Mouse (Mus musculus): Measurements from ENCODE around the gene Msh5. TPM values are rescaled to one million over a fixed set of nuclear protein-coding genes. Genes with fewer than 3 reads are reported as not detected.

The Msh5 gene
- polyA plus RNA-seq, 1 experiment from 2014 or later, result 3.5 TPM

- no peaks in the 10 kb centered on the region for H3K36me3 ChIP-seq (ENCODE audit: control insufficient read depth, insufficient read depth)
- ATAC-seq (replicated peaks; ENCODE audit: extremely low read depth, insufficient read depth, low FRiP score), result no peak
- H3K4me3 ChIP-seq (ENCODE audit: low read length), result no peak overlapping the region
- no peaks in the 10 kb centered on the region for H3K9me3 ChIP-seq (replicated peaks; ENCODE audit: control insufficient read depth, low read length)
- peak overlapping the region; percentile 81 for H3K27ac ChIP-seq (ENCODE audit: low read length)
- no peak overlapping the region for H3K9ac ChIP-seq (ENCODE audit: low read length)
- H3K4me2 ChIP-seq (ENCODE audit: low read depth, low read length), result no peak overlapping the region
- WGBS, result 88% methylated on average over 8 of the region's 8 CpGs
- no peaks in the 10 kb centered on the region for H3K27me3 ChIP-seq (ENCODE audit: control insufficient read depth, insufficient read depth, low read length)
- H3K4me1 ChIP-seq (ENCODE audit: control insufficient read depth, insufficient read depth, low read length), result peaks cover 13% of the 10 kb centered on the region
Observed at GRCm38 (mm10) chr17:35022541-35023060, 23.9 kb downstream of the Msh5 start.

DNA sequence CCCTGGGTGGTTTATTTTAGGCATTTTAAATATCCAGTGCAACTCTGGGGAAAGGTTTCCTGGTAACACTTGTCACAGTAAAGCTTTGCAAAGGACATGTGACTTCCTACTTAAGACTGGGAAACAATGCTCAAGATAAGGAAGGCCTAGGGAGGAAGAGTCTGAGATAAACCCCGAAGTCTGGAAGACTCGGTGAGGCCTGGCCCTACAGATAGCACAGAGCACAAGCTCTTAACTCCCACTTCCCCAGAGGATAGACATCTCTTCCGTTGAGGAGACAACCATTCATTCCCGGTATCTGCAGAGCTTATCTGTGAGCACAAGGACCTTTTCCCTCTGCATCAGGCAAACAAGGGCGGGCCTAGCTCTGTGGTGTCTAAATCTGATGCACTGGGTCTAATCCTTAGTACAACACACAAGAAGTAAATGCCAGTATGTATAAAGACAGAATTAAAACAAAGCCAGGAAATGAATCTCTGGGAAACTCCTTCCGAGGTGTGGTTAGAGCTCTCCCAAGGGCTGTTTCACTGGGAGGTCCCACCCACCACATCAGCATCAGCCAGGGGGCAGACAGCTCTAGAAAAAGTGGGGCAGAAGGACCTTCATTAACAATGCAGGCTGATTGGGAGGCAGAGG, 24.6 kb downstream of the Msh5 start:
- Histone ChIP-seq H3K27me3 (ENCODE audit: control insufficient read depth, insufficient read depth, low read length) (no peaks in the 10 kb centered on the region), H3K36me3 (ENCODE audit: control insufficient read depth, insufficient read depth) (no peaks in the 10 kb centered on the region), H3K4me2 (ENCODE audit: low read depth, low read length) (peak overlapping the region; percentile 37; the same call in 1 of the 2 replicates), H3K4me1 (ENCODE audit: control insufficient read depth, insufficient read depth, low read length) (peaks cover 8% of the 10 kb centered on the region), H3K9me3 (replicated peaks; ENCODE audit: control insufficient read depth, low read length) (no peaks in the 10 kb centered on the region), H3K4me3 (ENCODE audit: low read length) (no peak overlapping the region), H3K27ac (ENCODE audit: low read length) (peak overlapping the region; percentile 81), H3K9ac (ENCODE audit: low read length) (no peak overlapping the region; the same call in 1 of the 2 replicates)
- WGBS, result 23% methylated on average over 6 of the region's 6 CpGs
- peak; percentile 67 for ATAC-seq (replicated peaks; ENCODE audit: extremely low read depth, insufficient read depth, low FRiP score)

- 9% methylated on average over 17 of the region's 17 CpGs for WGBS
- Histone ChIP-seq H3K36me3 (ENCODE audit: control insufficient read depth, insufficient read depth) (0 out of 2 replicates have a peak, but pooled peaks cover under 1% of the 10 kb centered on the region), H3K9ac (ENCODE audit: low read length) (no peak overlapping the region), H3K4me1 (ENCODE audit: control insufficient read depth, insufficient read depth, low read length) (peaks cover 13% of the 10 kb centered on the region), H3K4me3 (ENCODE audit: low read length) (peak overlapping the region; percentile 3; the same call in 1 of the 2 replicates), H3K27me3 (ENCODE audit: control insufficient read depth, insufficient read depth, low read length) (no peaks in the 10 kb centered on the region), H3K9me3 (replicated peaks; ENCODE audit: control insufficient read depth, low read length) (no peaks in the 10 kb centered on the region), H3K27ac (ENCODE audit: low read length) (peak overlapping the region; percentile 81), H3K4me2 (ENCODE audit: low read depth, low read length) (peak overlapping the region; percentile 37)
- ATAC-seq (replicated peaks; ENCODE audit: extremely low read depth, insufficient read depth, low FRiP score), result peak; percentile 19
Observed at GRCm38 (mm10) chr17:35021163-35021808, 25.3 kb downstream of the Msh5 start.

- 86% methylated on average over 8 of the region's 8 CpGs for WGBS
- Histone ChIP-seq H3K4me3 (ENCODE audit: low read length) (no peak overlapping the region), H3K36me3 (ENCODE audit: control insufficient read depth, insufficient read depth) (0 out of 2 replicates have a peak, but pooled peaks cover 4% of the 10 kb centered on the region), H3K27me3 (ENCODE audit: control insufficient read depth, insufficient read depth, low read length) (no peaks in the 10 kb centered on the region), H3K27ac (ENCODE audit: low read length) (no peak overlapping the region), H3K9me3 (replicated peaks; ENCODE audit: control insufficient read depth, low read length) (no peaks in the 10 kb centered on the region), H3K4me1 (ENCODE audit: control insufficient read depth, insufficient read depth, low read length) (peaks cover 18% of the 10 kb centered on the region), H3K9ac (ENCODE audit: low read length) (no peak overlapping the region), H3K4me2 (ENCODE audit: low read depth, low read length) (no peak overlapping the region)
- no peak for ATAC-seq (replicated peaks; ENCODE audit: extremely low read depth, insufficient read depth, low FRiP score)
Observed at GRCm38 (mm10) chr17:35020551-35020950, 26.0 kb downstream of the Msh5 start.

- 77% methylated on average over 11 of the region's 11 CpGs for WGBS
Observed at GRCm38 (mm10) chr17:35019894-35020293, 26.7 kb downstream of the Msh5 start.

GRCm38 (mm10) chr17:35018171-35018570, 28.4 kb downstream of the Msh5 start:
- peaks cover 18% of the 10 kb centered on the region for H3K4me1 ChIP-seq (ENCODE audit: control insufficient read depth, insufficient read depth, low read length)
- ATAC-seq (replicated peaks; ENCODE audit: extremely low read depth, insufficient read depth, low FRiP score), result no peak
- no peak overlapping the region for H3K4me2 ChIP-seq (ENCODE audit: low read depth, low read length)
- WGBS, result 63% methylated on average over 3 of the region's 3 CpGs
- no peak overlapping the region for H3K27ac ChIP-seq (ENCODE audit: low read length)
- no peaks in the 10 kb centered on the region for H3K27me3 ChIP-seq (ENCODE audit: control insufficient read depth, insufficient read depth, low read length)
- no peaks in the 10 kb centered on the region for H3K9me3 ChIP-seq (replicated peaks; ENCODE audit: control insufficient read depth, low read length)
- H3K9ac ChIP-seq (ENCODE audit: low read length), result no peak overlapping the region; the same call in 1 of the 2 replicates
- no peak overlapping the region for H3K4me3 ChIP-seq (ENCODE audit: low read length)
- peaks cover 25% of the 10 kb centered on the region for H3K36me3 ChIP-seq (ENCODE audit: control insufficient read depth, insufficient read depth)

More at GRCm38 (mm10) chr17:35019894-35020293, 26.7 kb downstream of the Msh5 start:
- Histone ChIP-seq H3K4me1 (ENCODE audit: control insufficient read depth, insufficient read depth, low read length) (peaks cover 18% of the 10 kb centered on the region), H3K4me3 (ENCODE audit: low read length) (no peak overlapping the region), H3K4me2 (ENCODE audit: low read depth, low read length) (no peak overlapping the region), H3K9me3 (replicated peaks; ENCODE audit: control insufficient read depth, low read length) (no peaks in the 10 kb centered on the region), H3K27me3 (ENCODE audit: control insufficient read depth, insufficient read depth, low read length) (no peaks in the 10 kb centered on the region), H3K36me3 (ENCODE audit: control insufficient read depth, insufficient read depth) (peaks cover 8% of the 10 kb centered on the region), H3K27ac (ENCODE audit: low read length) (no peak overlapping the region), H3K9ac (ENCODE audit: low read length) (no peak overlapping the region)
- no peak for ATAC-seq (replicated peaks; ENCODE audit: extremely low read depth, insufficient read depth, low FRiP score)

- Histone ChIP-seq H3K9me3 (replicated peaks; ENCODE audit: control insufficient read depth, low read length) (no peaks in the 10 kb centered on the region), H3K4me2 (ENCODE audit: low read depth, low read length) (no peak overlapping the region), H3K9ac (ENCODE audit: low read length) (no peak overlapping the region), H3K4me3 (ENCODE audit: low read length) (no peak overlapping the region), H3K36me3 (ENCODE audit: control insufficient read depth, insufficient read depth) (peaks cover 27% of the 10 kb centered on the region), H3K27me3 (ENCODE audit: control insufficient read depth, insufficient read depth, low read length) (no peaks in the 10 kb centered on the region), H3K27ac (ENCODE audit: low read length) (no peak overlapping the region), H3K4me1 (ENCODE audit: control insufficient read depth, insufficient read depth, low read length) (peaks cover 18% of the 10 kb centered on the region)
- ATAC-seq (replicated peaks; ENCODE audit: extremely low read depth, insufficient read depth, low FRiP score), result no peak
- WGBS, result 72% methylated on average over 14 of the region's 14 CpGs
Observed at GRCm38 (mm10) chr17:35017706-35018030, 28.9 kb downstream of the Msh5 start.

DNA sequence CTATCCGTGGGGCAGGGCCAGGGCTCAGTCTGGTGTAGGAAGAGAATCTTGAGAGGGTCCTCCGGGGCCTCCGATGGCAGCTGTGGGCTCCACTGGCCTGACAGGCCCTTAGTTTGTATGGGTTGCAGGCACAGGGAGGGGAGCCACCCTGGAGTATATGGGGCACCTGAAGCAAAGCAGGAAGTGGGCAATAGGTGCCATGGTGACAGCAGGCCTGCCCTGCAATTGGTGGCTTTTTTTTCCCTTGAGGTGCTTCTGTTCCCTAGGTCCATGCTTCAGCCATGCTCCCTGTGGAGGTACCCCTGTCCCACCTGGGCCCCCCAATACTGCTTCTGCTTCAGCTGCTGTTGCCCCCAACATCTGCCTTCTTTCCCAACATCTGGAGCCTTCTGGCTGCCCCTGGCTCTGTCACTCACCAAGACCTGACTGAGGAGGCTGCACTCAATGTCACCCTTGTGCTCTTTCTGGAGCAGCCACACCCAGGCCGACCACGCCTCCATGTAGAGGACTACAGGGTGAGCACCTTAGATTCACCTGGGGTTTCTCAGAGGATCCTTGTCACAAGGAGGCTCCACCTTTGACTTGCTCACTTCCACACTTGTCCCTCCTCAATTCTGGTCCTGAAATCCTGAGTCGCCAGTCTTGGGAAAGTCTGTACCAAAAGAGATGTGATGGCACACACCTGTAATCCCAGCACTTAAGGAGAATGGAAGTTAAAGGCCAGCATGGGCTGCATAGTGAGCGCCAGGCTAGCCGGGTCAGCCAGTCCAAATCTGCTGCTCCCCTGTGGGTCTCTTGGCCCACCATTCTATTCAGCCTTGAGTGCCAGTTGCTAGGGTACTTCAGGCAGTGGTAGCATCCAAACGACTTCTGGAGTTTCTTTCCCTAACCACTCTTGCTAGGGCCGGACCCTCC, 29.5 kb downstream of the Msh5 start:
- H3K27me3 ChIP-seq (ENCODE audit: control insufficient read depth, insufficient read depth, low read length), result no peaks in the 10 kb centered on the region
- peak overlapping the region; percentile 36; the same call in 1 of the 2 replicates for H3K27ac ChIP-seq (ENCODE audit: low read length)
- H3K4me2 ChIP-seq (ENCODE audit: low read depth, low read length), result no peak overlapping the region
- peaks cover 33% of the 10 kb centered on the region for H3K36me3 ChIP-seq (ENCODE audit: control insufficient read depth, insufficient read depth)
- H3K4me1 ChIP-seq (ENCODE audit: control insufficient read depth, insufficient read depth, low read length), result peaks cover 18% of the 10 kb centered on the region
- H3K9me3 ChIP-seq (replicated peaks; ENCODE audit: control insufficient read depth, low read length), result no peaks in the 10 kb centered on the region
- 75% methylated on average over 10 of the region's 10 CpGs for WGBS
- H3K4me3 ChIP-seq (ENCODE audit: low read length), result no peak overlapping the region
- ATAC-seq (replicated peaks; ENCODE audit: extremely low read depth, insufficient read depth, low FRiP score), result no peak
- peak overlapping the region; percentile 49 for H3K9ac ChIP-seq (ENCODE audit: low read length)
